Mouse (Mus musculus): ENCODE measurements around the gene Golph3l.

The Golph3l gene

GRCm38 (mm10) chr3:95643097-95643496, 54.4 kb downstream of the Golph3l start:
- POLR2A ChIA-PET, result interaction anchor here (0.6 to 55.3 kb wide), 13 partner anchors 4 to 327 kb away, joined by 3 to 4534 read pairs (median 5); partner anchors contain the start of genes Adamtsl4 (in 2 of the 4), Ensa (in 2 of the 4), Mcl1 (in 2 of the 4) and Golph3l (in 1 of the 4)

GRCm38 (mm10) chr3:95645313-95646235, 56.8 kb downstream of the Golph3l start:
- ChIA-PET POLR2A (interaction anchor here (0.5 to 55.3 kb wide), 40 partner anchors 2 to 802 kb away, joined by 3 to 4534 read pairs (median 4); partner anchors contain the start of genes Ensa (in 3 of the 4), Mcl1 (in 3 of the 4), Adamtsl4 (in 2 of the 4) and Golph3l (in 2 of the 4)), CTCF (interaction anchor here (0.5 to 3.1 kb wide), 13 partner anchors 10 to 573 kb away, joined by 3 to 22 read pairs (median 4); no protein-coding TSS in a partner anchor)

More at GRCm38 (mm10) chr3:95643097-95643496, 54.4 kb downstream of the Golph3l start:
- CTCF ChIA-PET, result interaction anchor here (0.5 to 1.8 kb wide), 6 partner anchors 8 to 40 kb away, joined by 3 to 12 read pairs (median 5); no protein-coding TSS in a partner anchor

- POLR2A ChIA-PET, result interaction anchor here (0.6 to 55.3 kb wide), 9 partner anchors 1 to 107 kb away, joined by 3 to 4534 read pairs (median 211); partner anchors contain the start of genes Mcl1 (in 3 of the 4), Adamtsl4 (in 2 of the 4) and Ensa (in 2 of the 4)
- CTCF ChIA-PET, result interaction anchor here in 3 of 4 experiments (0.6 to 2.3 kb wide), 3 partner anchors 20 to 234 kb away, joined by 3 to 7 read pairs (median 3); no protein-coding TSS in a partner anchor
These were observed 59.3 kb downstream of the Golph3l start for GRCm38 (mm10) chr3:95648016-95648415.

- ChIA-PET POLR2A (interaction anchor here (0.6 to 56.4 kb wide), 51 partner anchors 1 to 619 kb away, joined by 3 to 4534 read pairs (median 4); partner anchors contain the start of genes Ensa (in 4 of the 4), Adamtsl4 (in 3 of the 4), Mcl1 (in 3 of the 4) and Cers2 (in 2 of the 4)), CTCF (interaction anchor here (0.5 to 5.8 kb wide), 17 partner anchors 11 to 437 kb away, joined by 3 to 60 read pairs (median 5); partner anchors contain the start of gene Ensa (in 1 of the 4))
These were observed 61.7 kb downstream of the Golph3l start for GRCm38 (mm10) chr3:95650276-95651032.

- POLR2A ChIA-PET, result interaction anchor here (0.7 to 56.4 kb wide), 49 partner anchors 1 to 618 kb away, joined by 3 to 4534 read pairs (median 4); partner anchors contain the start of genes Ensa (in 4 of the 4), Adamtsl4 (in 3 of the 4), Mcl1 (in 3 of the 4) and Golph3l (in 2 of the 4)
- CTCF ChIA-PET, result interaction anchor here (0.5 to 5.8 kb wide), 16 partner anchors 11 to 436 kb away, joined by 3 to 60 read pairs (median 6); partner anchors contain the start of gene Ensa (in 1 of the 4)
These were observed 62.3 kb downstream of the Golph3l start for GRCm38 (mm10) chr3:95651033-95651373.

GRCm38 (mm10) chr3:95651391-95652203, 62.9 kb downstream of the Golph3l start:
- ChIA-PET CTCF (interaction anchor here (0.5 to 5.8 kb wide), 28 partner anchors 9 to 436 kb away, joined by 3 to 60 read pairs (median 5); partner anchors contain the start of genes Ensa (in 1 of the 4) and Golph3l (in 1 of the 4)), POLR2A (interaction anchor here (0.6 to 56.4 kb wide), 67 partner anchors 0 to 1895 kb away, joined by 3 to 4534 read pairs (median 4); partner anchors contain the start of genes Ensa (in 4 of the 4), Adamtsl4 (in 3 of the 4), Mcl1 (in 3 of the 4) and Golph3l (in 2 of the 4))

GRCm38 (mm10) chr3:95652204-95652811, 63.6 kb downstream of the Golph3l start:
- ChIA-PET POLR2A (interaction anchor here (0.6 to 56.4 kb wide), 44 partner anchors 1 to 1894 kb away, joined by 3 to 4534 read pairs (median 5); partner anchors contain the start of genes Ensa (in 4 of the 4), Mcl1 (in 3 of the 4), Adamtsl4 (in 2 of the 4) and Golph3l (in 2 of the 4)), CTCF (interaction anchor here (0.5 to 5.8 kb wide), 21 partner anchors 9 to 310 kb away, joined by 3 to 60 read pairs (median 6); partner anchors contain the start of genes Ensa (in 1 of the 4) and Golph3l (in 1 of the 4))

- ChIA-PET POLR2A (interaction anchor here (0.6 to 56.4 kb wide), 28 partner anchors 1 to 1286 kb away, joined by 3 to 4534 read pairs (median 8); partner anchors contain the start of genes Ensa (in 4 of the 4), Mcl1 (in 3 of the 4), Adamtsl4 (in 2 of the 4) and Golph3l (in 2 of the 4)), CTCF (interaction anchor here in 3 of 4 experiments (0.7 to 5.8 kb wide), 12 partner anchors 12 to 49 kb away, joined by 3 to 60 read pairs (median 6); partner anchors contain the start of gene Ensa (in 1 of the 3))
These were observed 64.1 kb downstream of the Golph3l start for GRCm38 (mm10) chr3:95652871-95653270.

- POLR2A ChIA-PET, result interaction anchor here (0.5 to 56.4 kb wide), 23 partner anchors 2 to 1287 kb away, joined by 3 to 4534 read pairs (median 6); partner anchors contain the start of genes Ensa (in 3 of the 4), Mcl1 (in 3 of the 4) and Adamtsl4 (in 2 of the 4)
- CTCF ChIA-PET, result interaction anchor here in 3 of 4 experiments (0.7 to 5.8 kb wide), 6 partner anchors 19 to 22 kb away, joined by 3 to 60 read pairs (median 6); no protein-coding TSS in a partner anchor
These were observed 64.8 kb downstream of the Golph3l start for GRCm38 (mm10) chr3:95653473-95654034.

- CTCF ChIA-PET, result interaction anchor here in 1 of 4 experiments (5.8 kb wide), 1 partner anchor 20 kb away, joined by 60 read pairs; no protein-coding TSS in a partner anchor
- POLR2A ChIA-PET, result interaction anchor here (0.5 to 56.4 kb wide), 20 partner anchors 3 to 583 kb away, joined by 3 to 4534 read pairs (median 8); partner anchors contain the start of genes Ensa (in 3 of the 4), Mcl1 (in 3 of the 4) and Adamtsl4 (in 2 of the 4)
These were observed 65.6 kb downstream of the Golph3l start for GRCm38 (mm10) chr3:95654371-95654770.

GRCm38 (mm10) chr3:95655437-95655836, 66.7 kb downstream of the Golph3l start:
- CTCF ChIA-PET, result interaction anchor here in 2 of 4 experiments (0.9 to 3.0 kb wide), 3 partner anchors 10 to 31 kb away, joined by 3 to 12 read pairs (median 4); partner anchors contain the start of gene Ensa (in 1 of the 2)

GRCm38 (mm10) chr3:95657108-95657507, 68.4 kb downstream of the Golph3l start:
- ChIA-PET POLR2A (interaction anchor here (0.7 to 56.4 kb wide), 15 partner anchors 6 to 612 kb away, joined by 3 to 4534 read pairs (median 7); partner anchors contain the start of genes Ensa (in 3 of the 4), Mcl1 (in 3 of the 4), Adamtsl4 (in 2 of the 4) and Hist2h2bb (in 1 of the 4)), CTCF (interaction anchor here in 2 of 4 experiments (0.6 to 3.0 kb wide), 2 partner anchors 19 to 24 kb away, joined by 3 to 12 read pairs; no protein-coding TSS in a partner anchor)

More at GRCm38 (mm10) chr3:95655437-95655836, 66.7 kb downstream of the Golph3l start:
- POLR2A ChIA-PET, result interaction anchor here (0.5 to 56.4 kb wide), 15 partner anchors 4 to 515 kb away, joined by 3 to 4534 read pairs (median 6); partner anchors contain the start of genes Ensa (in 3 of the 4), Mcl1 (in 3 of the 4) and Adamtsl4 (in 2 of the 4)

GRCm38 (mm10) chr3:95657711-95658110, 69.0 kb downstream of the Golph3l start:
- ChIA-PET CTCF (interaction anchor here in 2 of 4 experiments (0.7 to 3.0 kb wide), 2 partner anchors 19 kb away, joined by 3 to 12 read pairs; no protein-coding TSS in a partner anchor), POLR2A (interaction anchor here (0.6 to 56.4 kb wide), 15 partner anchors 6 to 612 kb away, joined by 3 to 4534 read pairs (median 7); partner anchors contain the start of genes Ensa (in 3 of the 4), Mcl1 (in 3 of the 4), Adamtsl4 (in 2 of the 4) and Golph3l (in 1 of the 4))

Data from embryonic stem cell, embryonic (primary cell).